Mouse (Mus musculus): ENCODE measurements around the gene Pgam2. TPM values are rescaled to one million over a fixed set of nuclear protein-coding genes. Genes with fewer than 3 reads are reported as not detected.

Pgam2 gene
- polyA plus RNA-seq, 1 experiment from 2014 or later, result 3.9 TPM

DNA sequence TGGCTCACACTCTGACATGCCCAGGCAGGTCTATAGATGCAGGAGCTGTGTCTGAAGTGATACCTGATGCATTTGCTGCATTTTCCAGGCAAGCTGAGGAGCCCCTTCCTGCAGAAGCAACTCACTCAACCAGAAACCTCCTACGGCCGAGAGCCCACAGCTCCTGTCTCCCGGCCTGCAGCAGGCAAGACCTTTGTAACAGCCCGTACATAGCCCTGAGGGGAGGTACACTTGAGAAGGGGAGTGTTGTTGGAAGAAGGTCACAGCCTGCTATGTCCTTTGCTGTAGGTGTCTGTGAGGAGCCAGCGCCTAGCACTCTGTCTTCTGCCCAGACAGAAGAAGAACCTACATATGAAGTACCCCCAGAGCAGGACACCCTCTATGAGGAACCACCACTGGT is 5.6 kb downstream of the Pgam2 start:
- H3K27me3 ChIP-seq (ENCODE audit: control insufficient read depth, insufficient read depth, low read length), result no peaks in the 10 kb centered on the region
- DNase-seq (ENCODE audit: low spot score), result no peak
- no peaks in the 10 kb centered on the region for H3K9me3 ChIP-seq (ENCODE audit: control insufficient read depth, low read length)
- H3K36me3 ChIP-seq (ENCODE audit: control insufficient read depth, insufficient read depth, low read length), result peaks cover 36% of the 10 kb centered on the region
- 85% methylated on average over 5 of the region's 5 CpGs for WGBS
- H3K4me3 ChIP-seq (ENCODE audit: low read depth, low read length), result no peak overlapping the region
- TF ChIP-seq CTCF (IDR thresholded peaks at IDR 0.05; ENCODE audit: low read depth), result no peak
- no peak for TF ChIP-seq EP300 (optimal IDR thresholded peaks at IDR 0.05)
- H3K9ac ChIP-seq (ENCODE audit: low read length), result no peak overlapping the region
- no peak for ATAC-seq (ENCODE audit: low FRiP score, low TSS enrichment)
- no peak overlapping the region for H3K4me2 ChIP-seq (replicated peaks; ENCODE audit: low read depth)
- H3K4me1 ChIP-seq (replicated peaks; ENCODE audit: control insufficient read depth, insufficient read depth), result no peaks in the 10 kb centered on the region
- H3K27ac ChIP-seq (replicated peaks), result no peak overlapping the region

DNA sequence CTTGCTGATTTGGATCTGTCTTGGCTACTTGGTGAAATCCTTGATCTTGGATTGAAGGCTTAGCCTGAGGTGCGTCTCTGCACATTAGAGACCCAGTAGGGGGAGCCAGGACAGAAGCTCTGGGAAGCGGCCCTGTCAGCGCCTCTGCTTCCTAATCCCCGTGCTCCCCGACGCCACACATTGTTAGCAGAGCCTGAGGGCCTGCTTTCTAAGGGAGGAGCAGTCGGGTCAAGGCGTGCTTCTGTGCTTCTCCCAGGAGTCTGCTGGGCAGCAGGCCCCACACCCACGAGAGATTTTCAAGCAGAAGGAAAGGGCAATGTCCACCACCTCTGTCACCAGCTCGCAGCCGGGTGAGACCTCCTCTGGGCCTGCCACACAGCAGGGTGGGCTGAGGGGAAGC is 6.2 kb downstream of the Pgam2 start:
- Histone ChIP-seq H3K4me3 (ENCODE audit: low read depth, low read length) (no peak overlapping the region), H3K27me3 (ENCODE audit: control insufficient read depth, insufficient read depth, low read length) (no peaks in the 10 kb centered on the region), H3K9me3 (ENCODE audit: control insufficient read depth, low read length) (no peaks in the 10 kb centered on the region), H3K9ac (ENCODE audit: low read length) (no peak overlapping the region), H3K4me2 (replicated peaks; ENCODE audit: low read depth) (no peak overlapping the region), H3K36me3 (ENCODE audit: control insufficient read depth, insufficient read depth, low read length) (peaks cover 36% of the 10 kb centered on the region), H3K4me1 (replicated peaks; ENCODE audit: control insufficient read depth, insufficient read depth) (no peaks in the 10 kb centered on the region), H3K27ac (replicated peaks) (no peak overlapping the region)
- no peak for TF ChIP-seq EP300 (optimal IDR thresholded peaks at IDR 0.05)
- TF ChIP-seq CTCF (IDR thresholded peaks at IDR 0.05; ENCODE audit: low read depth), result no peak
- 69% methylated on average over 11 of the region's 11 CpGs for WGBS
- ATAC-seq (ENCODE audit: low FRiP score, low TSS enrichment) (no peak), DNase-seq (ENCODE audit: low spot score) (peak; percentile 11)

DNA sequence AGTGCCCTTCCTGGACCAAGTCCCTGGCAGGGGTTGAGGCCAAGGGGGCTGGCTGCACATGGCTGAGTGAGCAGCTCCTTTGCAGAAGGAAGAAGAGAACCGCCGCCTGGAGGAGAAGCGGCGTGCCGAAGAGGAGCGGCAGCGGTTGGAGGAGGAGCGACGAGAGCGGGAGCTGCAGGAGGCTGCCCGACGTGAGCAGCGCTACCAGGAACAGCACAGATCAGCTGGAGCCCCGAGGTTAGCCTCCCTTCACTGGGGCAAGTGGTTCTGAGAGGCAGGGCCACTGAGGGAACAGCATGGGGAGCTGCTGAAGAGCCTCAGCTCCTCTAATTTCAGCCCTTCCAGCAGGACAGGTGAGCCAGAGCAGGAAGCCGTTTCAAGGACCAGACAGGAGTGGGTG is 6.6 kb downstream of the Pgam2 start:
- no peak overlapping the region for H3K4me2 ChIP-seq (replicated peaks; ENCODE audit: low read depth)
- TF ChIP-seq EP300 (optimal IDR thresholded peaks at IDR 0.05), result no peak
- TF ChIP-seq CTCF (IDR thresholded peaks at IDR 0.05; ENCODE audit: low read depth), result no peak
- 85% methylated on average over 13 of the region's 15 CpGs for WGBS
- ATAC-seq (ENCODE audit: low FRiP score, low TSS enrichment) (no peak), DNase-seq (ENCODE audit: low spot score) (peak; percentile 12)
- no peak overlapping the region for H3K9ac ChIP-seq (ENCODE audit: low read length)
- no peaks in the 10 kb centered on the region for H3K4me1 ChIP-seq (replicated peaks; ENCODE audit: control insufficient read depth, insufficient read depth)
- H3K27ac ChIP-seq (replicated peaks), result no peak overlapping the region
- H3K36me3 ChIP-seq (ENCODE audit: control insufficient read depth, insufficient read depth, low read length), result peaks cover 40% of the 10 kb centered on the region
- no peaks in the 10 kb centered on the region for H3K27me3 ChIP-seq (ENCODE audit: control insufficient read depth, insufficient read depth, low read length)
- no peak overlapping the region for H3K4me3 ChIP-seq (ENCODE audit: low read depth, low read length)
- no peaks in the 10 kb centered on the region for H3K9me3 ChIP-seq (ENCODE audit: control insufficient read depth, low read length)

DNA sequence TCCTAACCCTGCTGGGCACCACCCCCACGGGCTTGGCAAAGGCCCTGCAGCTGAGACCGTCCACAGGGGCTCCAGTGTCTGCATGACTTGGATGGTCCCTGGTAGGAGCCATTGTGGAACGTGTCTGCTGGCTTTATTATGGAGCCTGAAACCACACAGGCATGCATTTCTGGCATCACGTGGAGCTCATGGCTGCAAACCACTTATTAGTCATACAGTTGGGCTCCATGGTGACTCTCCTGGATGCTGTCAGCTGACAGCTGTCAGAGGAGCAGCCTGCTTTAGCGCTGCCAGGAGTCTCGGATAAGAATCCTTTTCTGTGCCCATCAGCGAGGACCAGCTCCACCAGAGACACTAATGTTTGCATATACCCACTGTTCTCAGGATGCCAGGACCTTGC is 7.8 kb downstream of the Pgam2 start:
- Histone ChIP-seq H3K36me3 (ENCODE audit: control insufficient read depth, insufficient read depth, low read length) (peaks cover 47% of the 10 kb centered on the region), H3K4me2 (replicated peaks; ENCODE audit: low read depth) (no peak overlapping the region), H3K9ac (ENCODE audit: low read length) (no peak overlapping the region), H3K27me3 (ENCODE audit: control insufficient read depth, insufficient read depth, low read length) (no peaks in the 10 kb centered on the region), H3K4me3 (ENCODE audit: low read depth, low read length) (no peak overlapping the region), H3K9me3 (ENCODE audit: control insufficient read depth, low read length) (no peaks in the 10 kb centered on the region), H3K27ac (replicated peaks) (no peak overlapping the region), H3K4me1 (replicated peaks; ENCODE audit: control insufficient read depth, insufficient read depth) (no peaks in the 10 kb centered on the region)
- WGBS, result 89% methylated on average over 7 of the region's 7 CpGs
- ATAC-seq (ENCODE audit: low FRiP score, low TSS enrichment) (no peak), DNase-seq (ENCODE audit: low spot score) (no peak)
- TF ChIP-seq EP300 (optimal IDR thresholded peaks at IDR 0.05) (no peak), CTCF (IDR thresholded peaks at IDR 0.05; ENCODE audit: low read depth) (no peak)

DNA sequence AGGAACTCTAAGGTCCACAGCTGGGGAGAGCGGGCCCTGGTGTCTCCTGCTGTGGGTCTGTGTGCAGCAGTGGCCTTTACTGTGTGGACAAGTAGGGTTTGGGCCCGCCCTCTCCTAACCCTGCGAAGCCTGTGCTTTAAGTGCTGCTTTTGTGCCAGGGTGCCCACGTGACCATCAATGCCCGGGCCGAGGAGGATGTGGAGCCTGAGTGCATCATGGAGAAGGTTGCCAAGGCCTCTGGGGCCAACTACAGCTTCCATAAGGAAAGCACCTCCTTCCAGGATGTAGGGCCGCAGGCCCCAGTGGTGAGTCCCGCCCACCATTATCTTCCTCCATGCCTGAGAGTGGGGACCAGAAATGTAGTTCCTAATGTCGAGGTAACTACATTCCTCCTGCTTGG is 8.2 kb downstream of the Pgam2 start:
- Histone ChIP-seq H3K9ac (ENCODE audit: low read length) (no peak overlapping the region), H3K4me1 (replicated peaks; ENCODE audit: control insufficient read depth, insufficient read depth) (no peaks in the 10 kb centered on the region), H3K27ac (replicated peaks) (no peak overlapping the region), H3K9me3 (ENCODE audit: control insufficient read depth, low read length) (no peaks in the 10 kb centered on the region), H3K4me2 (replicated peaks; ENCODE audit: low read depth) (no peak overlapping the region), H3K36me3 (ENCODE audit: control insufficient read depth, insufficient read depth, low read length) (peaks cover 47% of the 10 kb centered on the region), H3K27me3 (ENCODE audit: control insufficient read depth, insufficient read depth, low read length) (no peaks in the 10 kb centered on the region), H3K4me3 (ENCODE audit: low read depth, low read length) (no peak overlapping the region)
- TF ChIP-seq CTCF (IDR thresholded peaks at IDR 0.05; ENCODE audit: low read depth) (no peak), EP300 (optimal IDR thresholded peaks at IDR 0.05) (no peak)
- WGBS, result 86% methylated on average over 9 of the region's 9 CpGs
- ATAC-seq (ENCODE audit: low FRiP score, low TSS enrichment) (no peak), DNase-seq (ENCODE audit: low spot score) (no peak)

DNA sequence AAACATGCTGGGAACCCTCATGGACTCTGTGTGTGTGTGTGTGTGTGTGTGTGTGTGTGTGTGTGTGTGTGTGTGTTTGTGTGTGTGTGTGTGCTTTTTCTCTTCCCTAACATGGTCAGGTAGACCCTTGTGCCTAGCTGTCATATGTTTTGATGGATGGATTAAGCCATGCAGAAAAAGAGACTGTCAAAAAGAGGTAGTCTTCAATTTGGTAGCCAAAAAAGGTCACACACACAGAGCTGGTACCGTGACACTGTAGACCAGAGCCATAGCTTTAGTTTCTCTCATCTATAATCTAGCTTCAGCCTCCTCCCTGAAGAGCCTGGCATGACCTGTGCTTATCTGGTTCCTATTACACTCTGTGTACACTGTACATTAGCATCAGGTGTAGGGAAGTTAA is 13.1 kb downstream of the Pgam2 start:
- 82% methylated on average over 1 of the region's 1 CpGs for WGBS
- Histone ChIP-seq H3K4me2 (replicated peaks; ENCODE audit: low read depth) (no peak overlapping the region), H3K9me3 (ENCODE audit: control insufficient read depth, low read length) (no peaks in the 10 kb centered on the region), H3K36me3 (ENCODE audit: control insufficient read depth, insufficient read depth, low read length) (peaks cover 17% of the 10 kb centered on the region; the same call in 1 of the 2 replicates), H3K4me3 (ENCODE audit: low read depth, low read length) (no peak overlapping the region), H3K27ac (replicated peaks) (no peak overlapping the region), H3K9ac (ENCODE audit: low read length) (no peak overlapping the region), H3K4me1 (replicated peaks; ENCODE audit: control insufficient read depth, insufficient read depth) (peaks cover 5% of the 10 kb centered on the region; the same call in 1 of the 2 replicates), H3K27me3 (ENCODE audit: control insufficient read depth, insufficient read depth, low read length) (no peaks in the 10 kb centered on the region)
- TF ChIP-seq CTCF (IDR thresholded peaks at IDR 0.05; ENCODE audit: low read depth) (no peak), EP300 (optimal IDR thresholded peaks at IDR 0.05) (no peak)
- ATAC-seq (ENCODE audit: low FRiP score, low TSS enrichment), result no peak
- DNase-seq (ENCODE audit: low spot score), result no peak
